Mouse (Mus musculus): ENCODE data around the gene Ablim1. TPM values are rescaled to one million over a fixed set of nuclear protein-coding genes. Genes with fewer than 3 reads are reported as not detected.

The Ablim1 gene
- polyA plus RNA-seq, 1 experiment from 2014 or later: 22.4 TPM

DNA sequence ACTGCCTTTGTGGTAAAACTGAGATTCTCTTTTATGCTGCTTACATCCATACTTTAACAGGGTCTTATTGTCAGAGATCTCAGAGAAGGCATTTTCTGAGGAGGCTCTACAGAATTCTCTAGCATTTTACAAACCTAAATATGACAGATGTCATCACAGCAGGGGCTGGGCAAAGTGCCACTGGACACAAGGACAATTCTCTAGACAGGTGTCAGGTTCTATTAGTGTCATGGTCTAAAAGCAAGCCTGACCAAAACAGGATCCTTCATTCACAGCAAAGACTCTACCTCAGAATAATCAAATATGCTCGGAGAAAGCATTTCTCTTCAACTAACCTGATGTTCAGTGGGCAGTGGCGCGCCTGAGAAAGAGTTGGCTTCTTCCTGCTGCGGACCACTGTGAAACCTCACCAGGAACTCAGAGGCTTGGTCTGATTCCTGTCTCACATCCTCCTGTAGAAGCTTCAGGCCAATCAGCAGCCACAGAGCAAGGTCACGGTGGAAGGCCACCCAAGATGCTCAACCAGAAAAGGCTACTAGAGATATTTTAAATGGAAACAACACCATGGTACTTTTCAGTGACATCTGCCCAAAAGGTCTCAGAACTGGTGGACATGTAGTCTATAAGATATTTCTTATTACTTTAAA is 230.1 kb downstream of the Ablim1 start:
- Histone ChIP-seq H3K27ac (replicated peaks) (no peak overlapping the region), H3K27me3 (replicated peaks; ENCODE audit: low read depth, poor library complexity, severe bottlenecking) (no peaks in the 10 kb centered on the region), H3K36me3 (replicated peaks) (no peaks in the 10 kb centered on the region; the same call in 1 of the 2 replicates), H3K4me1 (peaks cover 30% of the 10 kb centered on the region), H3K9me3 (no peaks in the 10 kb centered on the region; the same call in 1 of the 2 replicates), H3K4me3 (no peak overlapping the region)
- DNase-seq (ENCODE audit: low spot score): no peak
- WGBS: 89% methylated on average over 5 of the region's 5 CpGs

DNA sequence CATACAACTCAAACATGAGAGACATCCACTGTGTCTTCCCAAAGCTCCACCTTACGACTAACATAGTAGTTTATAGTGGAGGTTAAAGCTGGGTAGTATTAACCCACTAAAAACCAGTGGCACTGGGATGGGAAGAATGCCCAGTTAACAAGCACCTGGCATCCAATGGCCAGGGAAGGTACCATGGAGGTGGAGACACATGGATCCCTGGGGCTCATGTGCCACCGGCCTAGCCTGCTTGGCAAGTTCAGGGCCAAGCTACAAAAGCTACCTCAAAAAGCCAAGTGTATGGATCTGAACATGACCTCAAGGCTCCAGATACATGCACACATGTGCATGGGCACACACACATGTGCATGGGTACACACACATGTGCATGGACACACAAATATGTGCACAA is 230.8 kb downstream of the Ablim1 start:
- Histone ChIP-seq H3K27ac (replicated peaks) (no peak overlapping the region), H3K4me3 (no peak overlapping the region), H3K4me1 (peaks cover 36% of the 10 kb centered on the region), H3K9me3 (no peaks in the 10 kb centered on the region; the same call in 1 of the 2 replicates), H3K36me3 (replicated peaks) (no peaks in the 10 kb centered on the region; the same call in 1 of the 2 replicates), H3K27me3 (replicated peaks; ENCODE audit: low read depth, poor library complexity, severe bottlenecking) (no peaks in the 10 kb centered on the region)
- WGBS: 92% methylated on average over 2 of the region's 2 CpGs
- no peak for DNase-seq (ENCODE audit: low spot score)

DNA sequence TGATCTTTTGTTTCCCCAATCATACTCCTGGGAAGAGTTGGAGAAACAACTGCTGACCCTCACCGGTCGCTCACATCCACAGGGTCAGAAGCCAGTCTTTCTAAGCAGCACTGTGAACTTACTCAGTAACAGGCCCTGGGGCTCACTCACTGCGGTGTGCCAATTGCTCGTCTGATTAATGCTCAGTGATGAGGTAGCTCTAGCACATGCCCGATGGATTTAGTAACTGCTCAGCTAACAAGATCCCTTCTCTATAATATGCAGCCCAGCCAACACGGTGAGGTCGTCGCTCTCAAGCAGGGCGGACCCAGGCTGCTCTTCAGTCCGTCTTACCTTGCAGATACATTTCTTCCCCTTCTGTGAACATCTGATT is 231.6 kb downstream of the Ablim1 start:
- H3K27me3 ChIP-seq (replicated peaks; ENCODE audit: low read depth, poor library complexity, severe bottlenecking): no peaks in the 10 kb centered on the region
- H3K27ac ChIP-seq (replicated peaks): no peak overlapping the region
- peaks cover 43% of the 10 kb centered on the region for H3K4me1 ChIP-seq
- peak; percentile 29 for DNase-seq (ENCODE audit: low spot score)
- WGBS: 58% methylated on average over 10 of the region's 10 CpGs
- no peaks in the 10 kb centered on the region; the same call in 1 of the 2 replicates for H3K36me3 ChIP-seq (replicated peaks)
- H3K4me3 ChIP-seq: no peak overlapping the region
- H3K9me3 ChIP-seq: no peaks in the 10 kb centered on the region; the same call in 1 of the 2 replicates

DNA sequence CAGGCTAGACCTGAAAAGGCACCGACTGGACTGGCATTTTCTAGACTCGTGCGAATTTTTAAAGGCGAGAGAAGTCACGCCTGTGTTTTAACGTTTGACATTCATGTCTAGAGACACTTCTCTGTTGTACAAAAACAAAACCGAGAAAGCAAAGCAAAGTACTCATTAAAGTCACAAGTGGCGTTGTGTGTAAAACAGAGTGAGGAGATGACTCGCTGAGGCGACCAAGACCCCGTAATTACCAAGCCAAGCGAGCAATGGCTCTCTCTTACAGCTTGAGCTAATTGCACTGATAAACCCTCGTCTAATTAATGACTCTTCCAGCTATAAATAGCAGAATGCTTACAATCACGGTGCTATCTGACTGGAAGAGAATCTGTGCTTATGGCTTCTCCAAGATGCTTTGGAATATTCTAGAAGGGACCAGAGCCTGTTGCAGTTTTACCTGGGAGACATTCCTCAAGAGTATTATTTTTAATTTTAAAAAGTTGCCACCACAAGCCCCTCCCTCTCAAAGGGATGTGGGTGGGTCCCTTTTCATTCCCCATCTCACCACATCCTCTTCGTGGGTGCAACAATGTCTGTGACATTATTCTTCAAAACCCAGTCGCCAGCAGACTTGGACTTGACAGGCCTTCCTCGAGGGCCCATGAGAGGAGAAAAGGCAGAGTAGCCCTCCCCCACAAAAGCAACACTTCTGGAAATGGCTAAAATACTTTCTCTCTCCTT is 232.1 kb downstream of the Ablim1 start:
- no peaks in the 10 kb centered on the region; the same call in 1 of the 2 replicates for H3K9me3 ChIP-seq
- WGBS: 70% methylated on average over 17 of the region's 17 CpGs
- DNase-seq (ENCODE audit: low spot score): no peak
- H3K4me1 ChIP-seq: peaks cover 49% of the 10 kb centered on the region
- no peaks in the 10 kb centered on the region; the same call in 1 of the 2 replicates for H3K36me3 ChIP-seq (replicated peaks)
- no peaks in the 10 kb centered on the region for H3K27me3 ChIP-seq (replicated peaks; ENCODE audit: low read depth, poor library complexity, severe bottlenecking)
- H3K27ac ChIP-seq (replicated peaks): no peak overlapping the region
- H3K4me3 ChIP-seq: no peak overlapping the region

DNA sequence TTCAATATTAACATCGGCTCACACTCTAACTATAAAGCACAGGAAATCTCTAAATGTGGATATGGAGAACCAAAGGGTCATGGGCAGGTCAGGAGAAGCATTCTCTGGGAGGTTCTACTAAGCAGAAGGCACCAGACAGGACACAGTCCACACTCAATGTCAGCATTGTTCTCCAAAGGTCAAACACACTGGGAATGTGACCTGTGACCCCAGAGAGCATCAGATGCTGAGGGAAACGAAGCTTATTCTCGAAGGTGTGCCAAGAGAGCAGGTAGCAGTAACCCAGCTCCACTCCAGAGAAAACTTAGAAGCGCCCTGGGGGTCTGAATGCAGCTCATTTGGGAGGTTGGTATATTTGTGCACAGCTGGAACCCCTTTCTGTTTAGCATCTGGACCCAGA is 233.2 kb downstream of the Ablim1 start:
- Histone ChIP-seq H3K4me3 (no peak overlapping the region), H3K27me3 (replicated peaks; ENCODE audit: low read depth, poor library complexity, severe bottlenecking) (no peaks in the 10 kb centered on the region), H3K9me3 (no peaks in the 10 kb centered on the region; the same call in 1 of the 2 replicates), H3K4me1 (peaks cover 57% of the 10 kb centered on the region), H3K27ac (replicated peaks) (0 out of 2 replicates have a peak overlapping the region, but pooled peaks have one; percentile 35), H3K36me3 (replicated peaks) (no peaks in the 10 kb centered on the region; the same call in 1 of the 2 replicates)
- DNase-seq (ENCODE audit: low spot score): peak; percentile 34
- WGBS: 27% methylated on average over 4 of the region's 4 CpGs

DNA sequence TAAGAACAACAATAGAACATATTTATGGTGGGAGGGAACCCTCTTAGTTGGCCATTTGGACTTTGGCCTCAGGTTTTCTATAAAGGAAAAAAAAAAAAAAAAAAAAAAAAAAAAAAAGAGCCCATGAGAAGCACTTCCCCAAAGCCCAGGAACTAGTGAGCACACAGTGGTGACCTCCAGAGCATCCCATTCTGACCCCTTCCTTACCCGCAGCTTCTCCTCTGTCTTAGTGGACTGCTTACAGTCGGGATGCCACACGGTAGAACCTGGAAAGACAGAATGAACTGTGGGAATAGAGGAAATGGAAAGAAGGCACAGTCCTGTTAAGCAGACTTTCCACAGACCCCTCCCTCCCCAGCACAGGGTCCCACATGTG is 235.1 kb downstream of the Ablim1 start:
- peaks cover 75% of the 10 kb centered on the region for H3K4me1 ChIP-seq
- no peak overlapping the region for H3K27ac ChIP-seq (replicated peaks)
- no peaks in the 10 kb centered on the region for H3K36me3 ChIP-seq (replicated peaks)
- no peaks in the 10 kb centered on the region for H3K9me3 ChIP-seq
- 0 out of 2 replicates have a peak, but pooled peaks cover 3% of the 10 kb centered on the region for H3K27me3 ChIP-seq (replicated peaks; ENCODE audit: low read depth, poor library complexity, severe bottlenecking)
- WGBS: 84% methylated on average over 3 of the region's 3 CpGs
- no peak overlapping the region for H3K4me3 ChIP-seq
- no peak for DNase-seq (ENCODE audit: low spot score)

DNA sequence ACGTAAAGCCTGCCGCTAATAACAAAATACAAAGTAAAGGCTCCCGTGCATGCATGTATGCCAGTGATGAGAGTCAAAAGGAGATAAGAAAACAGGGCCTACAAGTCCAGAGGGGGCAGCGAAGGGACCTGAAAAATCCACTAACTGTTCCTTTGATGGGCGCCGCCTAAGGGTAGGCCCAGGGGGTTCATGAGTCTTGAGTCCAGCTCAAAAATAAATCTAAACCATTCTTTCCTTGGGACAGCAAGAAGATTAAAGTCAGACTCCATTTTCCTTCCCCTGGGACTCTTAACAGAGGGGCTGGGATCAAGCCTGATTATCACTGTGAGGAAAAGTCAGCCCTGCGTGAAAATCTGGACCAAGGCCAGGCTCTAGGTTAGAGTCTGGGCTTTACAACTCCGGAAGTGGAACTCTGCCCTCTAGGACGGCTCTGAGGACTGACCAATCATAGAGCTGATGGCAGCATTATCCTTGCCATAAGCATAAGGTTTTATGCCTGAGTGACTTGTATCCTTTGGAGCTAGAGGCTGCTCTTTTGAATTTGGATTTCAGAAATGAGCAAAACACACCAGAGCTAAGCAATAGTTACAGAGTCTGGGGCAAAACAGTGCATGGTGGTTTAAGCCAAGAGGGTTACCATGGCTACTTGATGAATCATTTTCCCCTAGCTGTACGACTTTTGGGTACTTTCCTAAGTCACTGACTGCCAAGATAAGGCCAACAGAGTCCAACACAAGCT is 235.7 kb downstream of the Ablim1 start:
- Histone ChIP-seq H3K27ac (replicated peaks) (peak overlapping the region; percentile 78), H3K4me1 (peaks cover 75% of the 10 kb centered on the region), H3K36me3 (replicated peaks) (no peaks in the 10 kb centered on the region), H3K9me3 (no peaks in the 10 kb centered on the region), H3K4me3 (no peak overlapping the region), H3K27me3 (replicated peaks; ENCODE audit: low read depth, poor library complexity, severe bottlenecking) (0 out of 2 replicates have a peak, but pooled peaks cover 3% of the 10 kb centered on the region)
- 60% methylated on average over 10 of the region's 10 CpGs for WGBS
- DNase-seq (ENCODE audit: low spot score): peak; percentile 44

DNA sequence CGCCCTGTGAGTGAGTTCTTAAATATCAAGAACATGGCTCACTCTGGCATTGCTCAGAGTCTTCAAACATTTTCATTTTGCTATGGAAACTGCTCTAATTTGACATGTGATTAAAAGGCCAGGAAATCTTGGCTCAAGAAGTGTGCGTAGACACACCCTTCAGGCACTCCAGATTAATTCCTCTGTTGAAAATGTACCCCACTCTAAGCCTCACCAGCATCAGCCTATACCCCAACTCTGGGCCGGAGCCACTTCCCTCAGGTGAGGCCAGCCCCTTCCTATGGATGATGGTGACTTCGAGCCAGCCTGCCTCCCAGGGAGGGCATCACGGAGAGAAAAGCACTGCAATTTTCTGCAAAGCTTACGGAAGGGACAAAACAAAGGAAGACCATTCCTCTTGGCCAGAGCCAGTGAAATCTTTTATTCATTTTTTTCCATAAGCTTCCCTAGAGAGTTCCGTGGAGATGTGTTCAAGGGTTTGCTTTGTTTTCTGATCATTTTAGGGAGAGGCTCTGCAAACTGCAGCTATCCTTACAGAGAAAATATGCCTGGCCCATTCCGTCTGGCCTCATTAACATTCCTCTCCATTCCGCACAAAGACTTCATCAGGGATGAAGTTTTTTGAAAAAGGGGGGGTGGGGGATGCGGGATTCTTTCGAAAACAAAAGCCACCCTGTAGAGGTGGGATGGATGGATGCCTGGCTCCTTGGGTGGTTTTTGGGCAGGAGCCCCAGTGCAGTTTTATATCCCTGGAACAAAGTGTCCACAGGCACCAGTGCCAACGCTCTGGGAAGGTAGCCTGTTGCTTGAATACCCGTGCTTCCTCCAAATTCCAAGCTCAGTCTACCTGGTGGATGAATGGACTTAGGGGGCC is 236.7 kb downstream of the Ablim1 start:
- DNase-seq (ENCODE audit: low spot score): peak; percentile 43
- 0 out of 2 replicates have a peak, but pooled peaks cover 3% of the 10 kb centered on the region for H3K27me3 ChIP-seq (replicated peaks; ENCODE audit: low read depth, poor library complexity, severe bottlenecking)

DNA sequence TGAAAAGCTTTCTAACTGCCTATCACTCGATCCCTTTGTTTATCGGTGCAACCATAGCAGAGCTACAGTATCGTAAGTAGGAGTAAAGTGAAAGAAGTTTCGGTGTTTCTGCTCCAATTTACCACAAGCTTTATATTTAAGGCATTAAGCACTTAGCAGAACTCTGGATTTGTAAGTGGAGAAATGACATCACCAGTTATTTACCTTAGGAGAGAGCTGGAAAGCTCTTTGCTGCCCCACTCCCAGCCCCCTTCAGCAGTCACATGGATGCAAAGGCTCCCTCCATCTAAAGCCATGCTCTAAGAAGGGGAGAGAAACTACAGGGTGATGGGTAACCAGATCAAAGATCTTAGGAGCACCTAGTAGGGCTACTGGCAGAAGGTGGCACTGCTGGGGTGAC is 241.3 kb downstream of the Ablim1 start:
- no peaks in the 10 kb centered on the region for H3K36me3 ChIP-seq (replicated peaks)
- H3K27ac ChIP-seq (replicated peaks): no peak overlapping the region
- WGBS: 85% methylated on average over 4 of the region's 4 CpGs
- peaks cover 45% of the 10 kb centered on the region for H3K4me1 ChIP-seq
- H3K27me3 ChIP-seq (replicated peaks; ENCODE audit: low read depth, poor library complexity, severe bottlenecking): 0 out of 2 replicates have a peak, but pooled peaks cover 3% of the 10 kb centered on the region
- H3K4me3 ChIP-seq: no peak overlapping the region
- no peak for DNase-seq (ENCODE audit: low spot score)
- no peaks in the 10 kb centered on the region for H3K9me3 ChIP-seq

More for the DNA sequence above, 236.7 kb downstream of the Ablim1 start:
- peaks cover 76% of the 10 kb centered on the region for H3K4me1 ChIP-seq
- 35% methylated on average over 13 of the region's 13 CpGs for WGBS
- H3K36me3 ChIP-seq (replicated peaks): no peaks in the 10 kb centered on the region
- H3K9me3 ChIP-seq: no peaks in the 10 kb centered on the region
- peak overlapping the region; percentile 78 for H3K27ac ChIP-seq (replicated peaks)
- no peak overlapping the region for H3K4me3 ChIP-seq

DNA sequence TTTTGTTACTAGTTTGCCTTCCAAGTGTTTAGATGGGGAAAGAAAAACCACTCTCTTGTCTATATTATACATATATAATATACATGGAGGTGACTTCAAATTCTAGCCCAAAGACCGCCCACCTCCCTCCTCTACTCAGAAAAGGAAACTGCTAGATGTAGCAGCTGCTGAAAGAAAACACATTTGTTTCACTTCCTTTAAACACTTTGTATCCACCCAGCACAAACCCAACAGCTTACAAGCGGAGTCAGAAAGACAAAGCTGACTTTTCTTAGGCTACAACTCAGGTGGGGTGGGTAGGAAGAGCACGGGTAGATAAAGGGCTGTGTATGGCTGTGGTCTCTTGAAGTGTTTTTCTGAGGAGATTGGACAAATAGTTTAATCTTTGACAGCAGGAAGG is 242.0 kb downstream of the Ablim1 start:
- H3K27me3 ChIP-seq (replicated peaks; ENCODE audit: low read depth, poor library complexity, severe bottlenecking): 0 out of 2 replicates have a peak, but pooled peaks cover 3% of the 10 kb centered on the region
- H3K9me3 ChIP-seq: no peaks in the 10 kb centered on the region
- WGBS: 78% methylated on average over 3 of the region's 3 CpGs
- no peak overlapping the region for H3K27ac ChIP-seq (replicated peaks)
- DNase-seq (ENCODE audit: low spot score): no peak
- H3K4me1 ChIP-seq: peaks cover 38% of the 10 kb centered on the region
- H3K4me3 ChIP-seq: no peak overlapping the region
- H3K36me3 ChIP-seq (replicated peaks): no peaks in the 10 kb centered on the region

DNA sequence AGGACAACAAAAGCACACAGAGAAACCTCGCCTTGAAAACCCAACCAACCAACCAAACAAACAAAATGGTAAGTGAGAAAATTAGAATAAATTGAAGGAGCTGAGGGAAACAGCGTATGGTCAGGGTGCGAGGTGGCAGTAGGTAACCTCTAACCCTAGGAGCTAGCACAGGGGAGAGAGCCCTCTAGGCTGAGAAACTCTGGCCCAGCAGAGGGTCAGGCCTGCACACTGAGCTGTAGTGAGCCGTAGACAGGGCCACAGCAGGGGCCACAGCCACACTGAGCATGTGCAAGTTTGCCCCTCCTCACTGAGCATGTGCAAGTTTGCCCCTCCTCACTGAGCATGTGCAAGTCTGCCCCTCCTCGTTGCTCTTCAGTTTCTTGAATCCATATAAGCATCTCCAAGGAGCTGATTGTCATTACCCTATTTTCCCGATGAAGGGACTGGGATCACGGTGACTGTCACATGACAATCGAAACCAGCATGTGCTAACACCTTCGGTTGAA is 247.6 kb downstream of the Ablim1 start:
- no peaks in the 10 kb centered on the region for H3K27me3 ChIP-seq (replicated peaks; ENCODE audit: low read depth, poor library complexity, severe bottlenecking)
- no peak overlapping the region for H3K4me3 ChIP-seq
- peaks cover 7% of the 10 kb centered on the region for H3K36me3 ChIP-seq (replicated peaks)
- H3K27ac ChIP-seq (replicated peaks): no peak overlapping the region; the same call in 1 of the 2 replicates
- no peaks in the 10 kb centered on the region for H3K9me3 ChIP-seq
- no peak for DNase-seq (ENCODE audit: low spot score)
- 87% methylated on average over 9 of the region's 9 CpGs for WGBS
- H3K4me1 ChIP-seq: peaks cover 7% of the 10 kb centered on the region; the same call in 1 of the 2 replicates
